Mouse (Mus musculus): Measurements from ENCODE around the gene Gprc5a.

The Gprc5a gene

GRCm38 (mm10) chr6:135065236-135065957 is at the start of gene Gprc5a:
Gene Gprc5a (plus strand): TSS chr6:135065651.
- peak; percentile 84 for DNase-seq

DNA sequence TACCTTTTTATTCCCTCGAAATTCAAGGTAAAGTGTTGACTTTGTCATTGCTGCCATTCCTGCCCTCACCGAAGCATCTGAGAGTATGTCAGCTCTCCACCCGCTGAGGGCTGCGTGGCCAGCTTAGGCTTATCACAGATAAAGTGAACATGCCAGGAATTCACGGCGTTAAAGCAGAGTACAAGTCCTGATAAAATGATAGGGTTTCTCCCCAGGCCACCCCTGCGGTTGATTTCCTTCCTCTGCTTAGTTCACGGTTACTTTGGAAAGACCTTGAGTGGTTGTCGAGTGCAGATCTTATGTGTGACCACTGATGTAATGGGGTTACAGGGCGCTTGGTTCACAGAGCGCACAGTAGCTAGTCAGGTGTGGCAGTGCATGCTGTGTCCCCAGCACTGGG is 48.2 kb upstream of the Gprc5a start:
- DNase-seq: peak; percentile 44

- peak; percentile 49 for DNase-seq
Measured at GRCm38 (mm10) chr6:135019564-135019963, 45.9 kb upstream of the Gprc5a start.

DNA sequence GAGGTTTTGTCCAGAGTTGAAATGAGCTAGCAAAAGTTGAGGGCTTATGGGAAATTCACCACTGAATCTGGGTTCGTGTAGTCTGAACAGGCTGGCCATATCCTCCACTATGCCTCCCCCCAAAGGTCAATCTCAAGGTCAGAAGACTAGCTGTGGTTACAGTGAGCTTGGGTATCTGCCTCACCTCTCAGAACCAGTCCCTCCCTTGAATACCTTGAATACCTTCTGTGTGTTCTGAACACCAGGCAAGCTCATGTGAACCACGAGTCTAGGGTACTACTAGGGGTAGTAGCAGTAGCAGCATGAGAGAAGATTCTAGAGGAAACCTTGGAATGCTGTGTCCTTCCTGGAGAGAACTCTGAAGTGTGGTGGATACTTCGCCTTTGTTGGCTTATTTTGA is 43.8 kb upstream of the Gprc5a start:
- DNase-seq: no peak

GRCm38 (mm10) chr6:135023379-135023778 is 42.1 kb upstream of the Gprc5a start:
- DNase-seq: no peak

GRCm38 (mm10) chr6:135024781-135025420 is 40.5 kb upstream of the Gprc5a start:
- peak; percentile 49 for DNase-seq

GRCm38 (mm10) chr6:135026232-135026631 is 39.2 kb upstream of the Gprc5a start:
- peak; percentile 65 for DNase-seq

DNA sequence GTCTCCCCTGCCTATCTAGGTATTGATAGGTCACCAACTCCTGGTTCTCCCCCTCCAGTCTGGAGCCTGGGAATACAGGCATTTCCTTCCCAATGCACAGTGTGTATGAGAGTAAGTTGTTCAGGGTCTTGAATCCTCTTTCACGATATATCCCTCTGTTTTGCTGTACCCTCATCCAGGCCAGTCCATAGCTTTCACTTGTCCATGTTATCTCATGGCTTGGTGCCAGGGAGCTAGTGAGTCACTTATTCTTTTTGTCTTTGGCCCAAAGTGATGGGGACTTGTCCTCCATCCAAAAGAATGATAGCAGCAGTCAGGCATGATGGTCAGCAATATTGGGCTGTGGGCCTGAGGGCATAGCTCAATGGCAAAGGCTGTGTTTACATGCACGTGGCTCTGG is 38.7 kb upstream of the Gprc5a start:
- no peak for DNase-seq

- DNase-seq: no peak
Measured at GRCm38 (mm10) chr6:135029246-135029645, 36.2 kb upstream of the Gprc5a start.

GRCm38 (mm10) chr6:135038674-135039073 is 26.8 kb upstream of the Gprc5a start:
- DNase-seq: no peak

DNA sequence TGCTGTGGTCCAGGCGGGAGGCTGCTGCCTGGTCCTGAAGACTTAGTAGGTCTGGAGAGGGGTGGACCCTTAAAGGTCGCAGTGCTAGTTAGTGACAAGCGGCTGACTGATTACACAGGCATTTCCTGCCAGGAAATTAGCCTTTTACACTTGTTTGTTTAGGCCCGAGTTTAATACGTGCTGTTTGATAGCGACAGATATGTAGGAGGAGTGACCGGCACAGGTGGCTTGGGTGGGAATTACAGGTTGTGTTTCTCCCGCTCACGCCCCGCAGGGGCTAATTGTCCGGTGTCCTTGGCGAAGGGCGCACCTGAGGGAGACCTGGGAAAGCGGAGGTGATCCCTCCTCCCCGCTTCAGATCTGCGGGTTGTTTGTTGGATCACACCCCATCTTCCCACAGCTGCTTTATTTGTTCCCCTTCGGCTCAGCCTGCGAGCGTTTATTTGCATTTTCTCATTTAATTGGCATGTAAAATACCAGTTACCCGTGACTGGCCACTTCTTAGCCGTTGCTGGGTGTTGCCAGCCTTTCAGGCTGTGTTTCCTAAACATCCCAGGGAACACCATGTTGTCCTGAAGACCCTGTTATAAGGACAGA is 25.1 kb upstream of the Gprc5a start:
- no peak for DNase-seq

GRCm38 (mm10) chr6:135041930-135042329 is 23.5 kb upstream of the Gprc5a start:
- DNase-seq: no peak

GRCm38 (mm10) chr6:135047276-135047675 is 18.2 kb upstream of the Gprc5a start:
- DNase-seq: no peak

DNA sequence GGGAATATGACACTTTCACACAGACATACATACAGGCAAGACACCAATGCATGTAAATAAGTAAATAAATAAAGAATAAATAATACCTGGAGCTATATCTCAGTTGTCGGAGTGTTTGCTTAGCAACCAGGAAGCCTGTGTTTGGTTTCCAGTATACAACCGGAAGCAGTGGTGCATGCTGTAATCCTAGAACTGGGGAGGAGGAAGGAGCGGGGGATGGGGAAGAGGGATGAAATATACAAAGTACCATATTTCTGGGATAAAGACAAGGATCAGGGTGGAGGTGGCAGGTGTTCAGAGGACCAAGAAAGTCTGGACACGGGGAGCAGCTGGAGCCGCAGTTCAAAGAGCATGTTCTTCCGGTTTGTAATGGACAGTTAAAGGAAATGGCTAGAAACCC is 16.9 kb upstream of the Gprc5a start:
- DNase-seq: peak; percentile 43

DNA sequence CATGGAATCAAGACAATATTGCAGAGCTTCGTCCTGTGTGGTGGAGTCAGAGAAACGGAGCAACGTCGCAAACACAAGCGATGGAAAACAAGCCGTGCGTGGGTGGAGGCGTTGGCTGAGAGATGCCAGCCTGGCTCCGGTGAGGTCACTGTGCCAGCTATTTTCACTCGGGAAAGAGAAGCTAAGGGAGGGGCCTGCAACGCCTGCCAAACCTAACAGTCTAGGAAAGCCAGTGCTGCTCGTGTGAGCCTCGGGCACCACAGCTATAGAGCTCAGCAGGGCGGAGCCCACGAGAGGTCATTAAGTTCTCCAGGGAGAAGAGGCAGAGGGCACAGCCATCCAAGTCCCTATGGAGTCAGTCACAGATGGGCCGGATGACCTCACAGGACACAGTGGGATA is 16.5 kb upstream of the Gprc5a start:
- peak; percentile 82 for DNase-seq

GRCm38 (mm10) chr6:135053789-135054188 is 11.7 kb upstream of the Gprc5a start:
- no peak for DNase-seq

DNA sequence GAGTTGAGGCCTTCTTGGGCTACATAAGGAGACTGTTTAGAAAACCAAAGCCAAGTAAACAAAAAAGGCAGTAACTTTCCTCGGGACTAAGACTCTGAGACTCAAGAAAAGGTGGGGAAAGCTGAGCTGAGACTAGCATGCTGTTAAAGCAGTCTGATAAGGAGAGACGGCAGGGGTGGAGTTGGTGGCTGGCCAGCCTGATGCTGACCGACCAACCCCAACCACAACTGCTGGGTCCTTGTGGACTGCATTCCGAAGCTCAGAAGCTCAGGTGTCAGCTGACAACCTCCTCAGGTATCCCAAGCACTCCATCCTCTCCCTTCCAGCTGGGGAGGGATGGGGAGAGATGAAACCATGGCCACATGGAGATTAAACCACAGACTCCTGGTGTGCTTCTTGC is 9.6 kb upstream of the Gprc5a start:
- no peak for DNase-seq

- DNase-seq: no peak
Measured at GRCm38 (mm10) chr6:135060728-135061127, 4.7 kb upstream of the Gprc5a start.

GRCm38 (mm10) chr6:135064621-135065020 is 830 bp upstream of the Gprc5a start:
- no peak for DNase-seq

GRCm38 (mm10) chr6:135066795-135067445 is 1.5 kb downstream of the Gprc5a start:
- DNase-seq: peak; percentile 35

- DNase-seq: peak; percentile 66
Measured at GRCm38 (mm10) chr6:135068221-135068620, 2.8 kb downstream of the Gprc5a start.

- no peak for DNase-seq
Measured at GRCm38 (mm10) chr6:135069856-135070255, 4.4 kb downstream of the Gprc5a start.

- DNase-seq: no peak
Measured at GRCm38 (mm10) chr6:135070347-135070746, 4.9 kb downstream of the Gprc5a start.

All from lung, postnatal 10 days (tissue).